Mouse (Mus musculus) layer of hippocampus, postnatal 10 days (tissue): Measurements from ENCODE around the gene Gm42420. TPM values are rescaled to one million over a fixed set of nuclear protein-coding genes. Genes with fewer than 3 reads are reported as not detected.

Experiments
- DNase-seq, 2 experiments: peaks; one replicate each; pipeline ENCODE4 v3.0.0; 2021; ENCODE audit warnings: low spot score in 2 of 2
- total RNA-seq, 2 experiments: library from RNA; stranded (reverse); gene quantifications; 2 replicates each; pipeline ENCODE4 v1.2.3; 2021

Gm42420 gene
- total RNA-seq, 2 experiments from 2014 or later, result not detected

GRCm38 (mm10) chr6:39570426-39570825, 15.1 kb upstream of the Gm42420 start:
- no peak for DNase-seq

DNA sequence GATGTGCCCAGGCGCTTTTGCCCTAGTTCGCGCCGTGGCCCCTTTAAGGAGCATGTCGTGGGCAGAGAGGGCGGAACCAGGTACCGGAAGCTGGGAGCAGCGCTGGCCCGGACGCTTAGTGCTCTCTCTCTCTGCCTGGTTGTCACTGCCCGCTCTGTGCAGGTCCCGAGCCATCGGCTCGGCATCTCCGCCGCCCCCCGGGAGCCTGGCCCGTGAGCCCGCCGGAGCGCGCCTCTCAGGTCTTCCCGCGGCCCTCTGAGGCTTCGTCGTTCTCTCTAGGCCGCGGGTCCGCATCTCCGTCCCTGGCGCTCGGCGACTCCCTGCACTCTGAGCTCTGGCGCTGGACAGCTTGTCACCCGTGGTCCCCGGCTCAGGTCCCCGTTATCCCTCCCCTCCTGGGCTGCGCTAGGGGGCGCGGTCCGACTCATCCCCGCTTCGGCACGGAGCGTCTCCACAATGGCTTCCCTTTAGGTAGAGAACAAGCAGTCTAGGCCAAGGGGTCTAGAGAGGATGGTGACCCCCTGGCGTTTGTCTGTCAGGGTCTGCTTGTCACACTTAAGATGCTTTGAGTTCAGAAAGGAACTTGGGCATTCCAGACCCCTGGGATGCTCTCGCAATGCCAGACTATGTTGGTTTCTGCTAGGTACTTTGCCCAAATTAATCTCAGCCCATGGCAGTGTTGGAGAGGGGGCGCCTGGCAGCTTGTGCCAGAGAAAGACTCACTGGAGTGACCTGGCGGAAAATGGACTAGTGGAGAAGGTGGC, 11.6 kb upstream of the Gm42420 start, which contains the start of gene Adck2:
Gene Adck2, plus strand, starts transcription at position 83 of the 764 bp plus-strand sequence.
- DNase-seq, result peak; percentile 65 to 80

DNA sequence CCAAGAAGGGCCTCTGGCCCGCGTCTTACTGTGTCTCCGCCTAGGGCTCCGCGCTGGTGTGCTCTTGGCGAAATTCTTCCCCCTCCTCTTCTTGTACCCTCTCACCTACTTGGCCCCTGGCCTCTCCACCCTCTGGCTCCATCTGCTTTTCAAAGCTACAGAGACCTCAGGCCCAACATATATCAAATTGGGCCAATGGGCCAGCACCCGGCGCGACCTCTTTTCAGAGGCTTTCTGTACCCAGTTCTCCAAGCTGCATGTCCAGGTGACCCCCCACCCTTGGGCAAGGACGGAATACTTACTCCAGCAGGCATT, 11.0 kb upstream of the Gm42420 start:
- no peak for DNase-seq

DNA sequence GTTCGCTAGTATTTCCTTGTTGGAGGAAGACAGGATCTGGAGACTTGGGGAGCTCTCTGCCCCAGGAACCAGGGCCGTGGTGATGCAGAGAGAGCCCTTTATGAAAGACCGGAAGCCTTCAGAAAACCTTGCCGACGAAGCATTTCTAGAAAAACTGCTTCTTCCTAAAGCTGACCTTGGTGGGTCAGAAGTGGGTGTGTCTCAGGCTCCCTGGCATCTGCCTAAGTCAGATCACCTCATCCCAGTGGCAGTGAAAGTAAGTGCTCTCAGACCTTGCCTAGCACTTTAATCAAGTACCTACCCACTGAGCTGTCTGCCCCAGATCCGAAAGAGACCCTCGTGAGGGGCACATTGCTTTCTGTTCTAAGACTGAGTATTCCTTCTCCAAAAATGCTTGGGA, 10.6 kb upstream of the Gm42420 start:
- DNase-seq, result no peak

- DNase-seq, result no peak
Measured at GRCm38 (mm10) chr6:39579552-39579951, 6.0 kb upstream of the Gm42420 start.

DNA sequence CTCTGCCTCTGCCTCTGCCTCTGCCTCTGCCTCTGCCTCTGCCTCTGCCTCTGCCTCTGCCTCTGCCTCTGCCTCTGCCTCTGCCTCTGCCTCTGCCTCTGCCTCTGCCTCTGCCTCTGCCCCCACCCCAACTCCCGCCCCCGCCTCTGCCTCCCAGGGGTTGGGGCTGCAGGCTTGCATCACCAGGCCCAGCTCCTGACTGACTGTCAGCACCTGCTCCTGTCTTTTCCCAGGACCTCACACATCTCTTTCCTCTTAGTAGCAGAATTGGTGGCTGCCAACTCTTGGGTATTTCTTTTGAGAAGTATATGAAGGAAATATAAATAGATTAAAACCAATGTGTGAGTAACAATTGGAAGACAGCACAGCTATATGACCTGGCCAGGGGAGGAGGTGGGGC, 5.0 kb upstream of the Gm42420 start:
- DNase-seq, result no peak

DNA sequence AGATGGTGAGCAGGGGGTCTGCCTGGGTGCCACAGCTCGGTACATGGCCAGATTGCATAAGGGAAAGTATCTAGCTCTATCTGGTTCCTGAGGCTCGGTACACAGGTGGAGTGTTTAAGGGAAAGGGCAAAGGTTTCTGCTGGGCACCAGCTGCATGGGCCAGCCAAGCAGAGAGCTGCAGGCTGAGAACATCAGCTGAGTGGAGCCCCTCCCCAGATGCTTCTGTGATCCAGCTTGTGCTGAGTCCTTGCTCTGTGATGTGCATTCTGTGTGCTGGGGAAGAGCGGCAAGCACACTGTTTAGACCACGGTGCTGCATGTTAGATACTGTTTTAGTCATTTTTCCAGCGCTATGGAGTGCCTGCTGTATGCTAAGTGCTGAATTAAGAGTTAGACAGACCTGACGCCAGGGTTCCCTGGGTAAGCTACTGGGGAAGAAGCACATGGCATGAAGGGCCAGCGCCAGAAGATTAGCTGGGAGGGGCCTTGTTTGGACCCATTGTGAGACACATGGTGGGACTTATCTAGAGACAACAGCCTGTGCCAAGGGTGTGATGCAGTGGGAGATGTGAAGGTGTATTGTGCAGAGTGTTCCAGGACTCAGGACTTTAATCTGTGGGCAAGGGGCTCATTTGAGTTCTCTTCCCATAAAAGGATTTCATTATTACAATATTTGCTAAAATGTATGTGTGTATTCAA, 4.3 kb upstream of the Gm42420 start:
- DNase-seq, result no peak

DNA sequence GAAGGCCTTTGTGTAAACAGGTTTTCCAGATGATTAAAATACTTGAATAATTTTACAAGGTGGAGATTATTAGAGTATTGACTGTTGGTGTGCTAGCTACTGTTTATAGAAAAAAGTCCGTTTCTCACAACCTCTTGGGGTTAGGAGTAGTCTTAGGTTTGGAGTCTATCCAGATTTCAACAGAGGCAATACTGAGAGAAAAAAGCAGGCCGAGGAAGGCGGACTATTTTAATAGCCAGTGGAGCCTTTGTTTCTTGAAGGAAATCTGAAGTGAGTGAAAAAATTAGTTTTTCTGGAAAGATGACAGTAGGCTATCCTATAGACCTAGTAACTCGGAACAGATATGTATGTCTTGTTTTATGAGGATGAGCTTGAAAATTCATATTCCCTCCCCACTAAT, 5.9 kb downstream of the Gm42420 start:
- DNase-seq, result no peak

DNA sequence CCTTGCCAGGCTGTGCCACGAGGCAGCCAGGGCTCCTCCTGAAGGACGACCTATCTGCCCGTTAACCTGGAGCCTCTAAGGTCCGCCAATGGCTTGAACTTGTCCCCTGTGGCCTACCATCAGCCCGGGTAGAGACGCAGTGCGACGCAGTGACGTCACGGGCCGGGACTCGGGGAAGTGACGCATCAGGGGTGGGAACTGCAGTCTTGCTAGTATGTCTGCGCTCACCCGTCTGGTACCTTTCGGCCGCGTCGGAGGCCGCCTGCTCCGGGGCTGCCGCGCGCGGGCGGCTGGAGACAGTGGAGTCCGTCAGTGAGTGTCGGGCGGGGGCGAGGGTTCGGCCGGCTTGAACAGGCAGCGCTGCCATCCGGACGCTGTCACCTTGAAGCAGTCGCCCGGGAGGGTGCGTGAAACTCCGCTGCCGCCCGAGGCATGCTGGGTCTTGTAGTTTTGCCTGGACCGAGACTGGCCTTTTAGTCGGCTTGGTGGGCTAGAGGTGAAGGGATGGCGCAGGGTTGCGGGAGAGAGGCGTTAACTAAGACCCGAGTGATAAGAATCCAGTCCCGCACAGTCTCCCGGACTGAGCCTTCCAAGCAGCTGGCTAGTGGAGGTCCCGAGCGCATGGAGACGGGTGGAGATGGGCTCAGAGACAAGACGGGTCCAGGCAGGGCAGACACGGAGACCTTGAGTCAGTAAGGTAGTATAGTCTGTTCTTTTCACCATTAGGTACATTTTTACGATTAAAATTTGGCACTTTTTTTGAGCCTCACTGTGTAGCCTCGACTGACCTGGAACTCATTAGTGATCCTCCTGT, 7.1 kb downstream of the Gm42420 start, which contains the start of gene Ndufb2:
Gene Ndufb2, plus strand, starts transcription at position 174 of the 814 bp plus-strand sequence.
- peak; percentile 94 to 95 for DNase-seq

DNA sequence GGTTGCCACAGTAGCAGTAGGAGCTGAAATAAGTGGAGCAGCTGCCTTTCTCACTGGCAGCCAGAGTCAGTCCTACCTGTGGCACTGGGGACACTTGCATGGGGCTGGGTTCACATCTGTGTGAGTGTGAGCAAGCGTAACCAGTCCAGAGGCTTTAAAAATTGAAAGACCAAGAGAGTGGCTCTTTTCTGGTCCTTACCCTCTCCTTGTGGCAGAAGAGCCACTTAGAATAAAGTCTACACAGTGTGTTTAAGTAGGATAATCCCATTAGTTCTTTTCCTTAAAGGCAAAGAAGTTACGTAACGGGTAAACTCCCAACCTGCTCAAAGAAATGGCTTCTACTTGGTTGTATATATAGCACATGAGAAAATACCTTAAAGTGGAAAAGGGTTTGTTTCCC, 15.3 kb downstream of the Gm42420 start:
- no peak for DNase-seq

DNA sequence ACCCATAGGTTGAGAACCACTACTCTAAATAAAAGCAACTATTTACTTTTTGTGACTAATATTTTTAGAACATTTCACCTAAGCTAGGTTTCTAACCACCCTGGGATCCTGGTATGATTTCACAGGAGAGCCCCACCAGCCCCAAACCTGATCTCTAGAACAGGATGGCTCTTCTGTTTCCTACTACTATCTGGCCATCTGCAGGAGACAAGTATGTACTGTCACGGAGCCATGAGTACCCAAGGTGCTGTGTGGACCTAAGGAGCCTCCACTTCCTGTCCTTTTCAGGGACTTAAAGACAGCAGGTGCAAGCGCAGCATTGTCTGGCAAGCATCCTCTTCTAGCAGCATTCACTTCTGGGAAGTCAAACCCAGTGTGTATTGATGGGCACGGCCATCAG, 16.3 kb downstream of the Gm42420 start:
- no peak for DNase-seq

DNA sequence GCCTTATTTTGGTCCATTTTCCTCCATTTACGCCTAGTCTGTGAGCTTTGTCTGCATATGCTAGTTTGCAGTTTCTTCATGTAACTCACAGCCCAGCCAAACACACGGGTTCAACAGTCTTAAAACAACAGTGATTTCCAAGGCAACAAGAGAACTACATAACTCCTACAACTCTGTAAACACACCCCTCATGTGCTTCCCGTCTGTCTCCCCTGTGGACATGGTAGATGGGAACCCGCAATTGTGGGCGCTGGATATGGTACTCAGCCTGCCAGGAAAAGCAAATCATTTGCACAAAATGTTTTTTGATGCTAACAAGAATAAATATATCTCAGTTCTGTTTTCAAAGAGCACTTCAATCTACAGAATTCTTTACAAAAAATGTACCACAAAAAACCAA, 19.0 kb downstream of the Gm42420 start:
- no peak for DNase-seq

- no peak for DNase-seq
Measured at GRCm38 (mm10) chr6:39606056-39606455, 20.5 kb downstream of the Gm42420 start.

DNA sequence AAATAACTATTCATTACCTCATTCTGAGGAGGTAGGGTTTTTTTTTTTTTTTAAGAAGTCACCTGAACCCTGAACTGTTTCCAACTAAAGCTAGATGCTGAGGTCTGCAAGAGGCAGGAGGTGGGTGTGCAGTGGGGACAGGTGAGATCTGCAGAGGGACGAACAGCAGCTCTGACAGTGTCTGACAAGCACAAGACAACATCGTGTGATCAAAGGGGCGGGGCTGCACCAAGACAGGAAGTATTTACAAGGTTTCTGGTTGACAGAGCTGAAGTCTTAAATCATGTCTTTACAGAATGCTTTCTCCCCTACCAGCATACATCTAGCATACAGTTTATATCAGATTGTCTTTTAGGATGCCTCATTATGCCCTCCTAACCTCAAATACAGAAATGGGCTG, 21.3 kb downstream of the Gm42420 start:
- DNase-seq, result no peak

DNA sequence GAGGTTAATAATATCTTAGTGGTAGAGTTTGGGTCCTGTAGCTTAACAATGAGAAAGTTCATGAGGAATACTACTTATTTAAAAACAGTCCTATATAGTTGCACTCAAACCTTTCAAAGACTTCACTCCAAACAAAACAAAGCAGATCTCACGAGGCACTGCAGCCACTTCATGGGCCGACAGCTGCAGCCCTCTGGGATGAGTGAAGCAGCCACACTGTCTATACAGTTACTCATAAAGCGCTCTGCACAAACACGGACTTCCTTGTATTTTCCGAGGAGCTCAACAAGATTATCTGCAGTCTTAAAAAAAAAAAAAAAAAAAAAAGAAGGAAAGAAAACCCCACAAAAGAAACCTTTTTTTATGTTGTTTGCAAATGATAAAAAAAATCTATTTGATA, 21.8 kb downstream of the Gm42420 start:
- DNase-seq, result no peak

DNA sequence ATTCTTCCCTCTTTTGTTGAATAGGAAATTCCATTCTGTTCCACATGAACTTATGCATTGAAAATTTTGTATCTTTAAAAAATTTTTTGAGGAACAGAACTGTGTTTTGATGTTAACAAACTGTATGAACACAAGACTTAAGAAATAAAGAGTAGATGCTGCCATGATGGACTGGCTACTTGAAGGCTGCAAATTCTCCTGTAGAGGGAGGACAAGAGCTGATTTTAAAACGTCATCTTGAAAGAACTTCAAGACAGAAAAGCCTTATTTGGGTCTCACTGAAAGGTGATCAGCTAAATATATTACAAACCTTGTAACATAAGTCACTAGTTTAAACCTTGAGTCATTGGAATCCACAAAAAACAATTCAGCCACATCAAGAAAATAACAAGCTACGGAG, 24.7 kb downstream of the Gm42420 start:
- no peak for DNase-seq

DNA sequence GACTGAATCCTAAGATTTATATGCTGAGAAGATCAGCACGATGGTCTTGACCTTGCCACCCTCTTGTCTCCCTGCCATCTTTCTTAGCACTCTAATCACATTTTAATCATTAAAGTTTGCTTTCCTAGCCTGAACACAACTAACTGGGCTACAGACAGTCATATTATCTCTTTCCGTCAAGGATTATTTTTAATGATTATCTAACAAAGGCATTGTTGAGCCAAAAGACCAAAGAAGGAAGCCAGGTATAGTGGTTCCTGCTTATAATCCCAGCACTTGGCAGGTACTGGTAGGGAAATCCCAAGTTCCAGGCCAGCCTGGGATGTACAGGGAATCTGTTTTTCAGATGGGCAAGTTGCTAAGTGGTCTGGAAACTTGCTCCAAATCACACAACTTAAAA, 25.7 kb downstream of the Gm42420 start:
- DNase-seq, result no peak

Other genes with a start within 250 kb of the Gm42420 start
- 10 to 100 TPM; 74.6 to 85.4 TPM for gene Slc37a3, start 208.1 kb upstream of the Gm42420 start, total RNA-seq
- gene Rab19, start 204.6 kb upstream of the Gm42420 start, total RNA-seq, result not detected
- 100 to 1,000 TPM; 163 to 165 TPM for gene Mkrn1, start 165.3 kb upstream of the Gm42420 start, total RNA-seq
- 10 to 100 TPM; 33.3 to 33.6 TPM for gene Dennd2a, start 27.9 kb upstream of the Gm42420 start, total RNA-seq
- gene Adck2, start 11.9 kb upstream of the Gm42420 start, total RNA-seq, result 10 to 100 TPM; 26.4 to 28.1 TPM
- 100 to 1,000 TPM; 183 to 201 TPM for gene Ndufb2, start 6.8 kb downstream of the Gm42420 start, total RNA-seq
- 10 to 100 TPM; 85.5 to 88.4 TPM for gene Braf, start 139.7 kb downstream of the Gm42420 start, total RNA-seq
- 100 to 1,000 TPM in 1 of 2 experiments, 10 to 100 TPM in 1; 97.2 to 114 TPM for gene Mrps33, start 225.2 kb downstream of the Gm42420 start, total RNA-seq